Mouse (Mus musculus): ENCODE measurements around the gene Thop1.
A peak's percentile ranks its signal among the peaks of the same experiment; 100 is the strongest.
"Not testable (repeated sequence)": the region's sequence is repeated elsewhere in the genome, so short reads cannot be mapped to it uniquely, and the experiment has no call there.

The Thop1 gene

GRCm38 (mm10) chr10:81027331-81027730, 42.5 kb upstream of the Thop1 start:
- TF ChIP-seq CTCF (conservative IDR thresholded peaks at IDR 0.05; ENCODE audit: low read length) (no peak), POU5F1 (IDR thresholded peaks at IDR 0.05; ENCODE audit: borderline replicate concordance, low read length) (no peak), NANOG (IDR thresholded peaks at IDR 0.05; ENCODE audit: borderline replicate concordance, low read length) (no peak)
- Histone ChIP-seq H3K4me3 (replicated peaks; ENCODE audit: low read length) (no peak overlapping the region), H3K36me3 (ENCODE audit: insufficient read depth, low read length) (0 out of 2 replicates have a peak, but pooled peaks cover 1% of the 10 kb centered on the region), H3K27me3 (ENCODE audit: insufficient read depth, low read length) (peaks cover 21% of the 10 kb centered on the region), H3K4me1 (replicated peaks; ENCODE audit: low read depth, low read length) (peaks cover 52% of the 10 kb centered on the region), H3K9me3 (ENCODE audit: low read length) (no peaks in the 10 kb centered on the region)

DNA sequence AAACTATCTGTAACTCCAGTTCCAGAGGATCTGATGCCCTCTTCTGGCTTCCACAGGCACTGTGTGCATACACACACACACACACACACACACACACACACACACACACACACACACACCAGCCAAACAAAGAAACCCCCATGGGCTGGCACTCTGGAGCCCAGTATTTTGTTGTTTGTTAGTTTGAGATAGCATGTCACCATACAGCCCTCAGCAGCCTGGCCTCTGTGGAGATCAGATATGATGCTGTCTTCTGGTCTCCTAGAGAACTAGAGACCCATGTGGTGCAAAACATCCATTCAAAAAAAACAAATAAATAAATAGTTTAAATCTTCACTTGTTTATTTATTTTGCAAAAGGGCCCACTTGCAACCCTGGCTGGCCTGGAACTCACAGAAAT, 41.6 kb upstream of the Thop1 start:
- H3K27me3 ChIP-seq (ENCODE audit: insufficient read depth, low read length): peaks cover 18% of the 10 kb centered on the region
- H3K4me1 ChIP-seq (replicated peaks; ENCODE audit: low read depth, low read length): peaks cover 54% of the 10 kb centered on the region
- no peak overlapping the region for H3K4me3 ChIP-seq (replicated peaks; ENCODE audit: low read length)
- H3K9me3 ChIP-seq (ENCODE audit: low read length): no peaks in the 10 kb centered on the region
- H3K36me3 ChIP-seq (ENCODE audit: insufficient read depth, low read length): peaks cover 10% of the 10 kb centered on the region; the same call in 1 of the 2 replicates
- no peak for TF ChIP-seq POU5F1 (IDR thresholded peaks at IDR 0.05; ENCODE audit: borderline replicate concordance, low read length)
- TF ChIP-seq CTCF (conservative IDR thresholded peaks at IDR 0.05; ENCODE audit: low read length): no peak
- TF ChIP-seq NANOG (IDR thresholded peaks at IDR 0.05; ENCODE audit: borderline replicate concordance, low read length): no peak

DNA sequence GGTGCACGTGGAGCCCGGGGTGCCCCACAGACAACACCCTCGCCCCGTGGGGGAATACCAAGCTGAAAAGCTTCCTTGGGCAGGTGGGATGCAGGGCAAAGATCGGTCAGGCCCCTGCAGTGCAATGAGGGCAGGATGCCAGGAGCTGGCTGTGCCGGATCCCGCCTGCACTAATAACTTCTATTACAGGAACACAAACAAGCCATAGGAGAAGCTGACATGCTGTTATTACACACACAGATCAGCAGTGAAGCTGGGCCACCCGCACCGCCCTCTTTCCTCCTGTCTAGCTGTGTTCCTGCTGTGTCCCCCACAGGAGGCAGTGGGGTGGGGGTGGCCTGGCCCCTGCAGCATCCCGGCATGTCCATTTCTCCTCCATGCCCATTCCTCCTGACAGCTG, 40.8 kb upstream of the Thop1 start:
- Histone ChIP-seq H3K9me3 (ENCODE audit: low read length) (no peaks in the 10 kb centered on the region), H3K27me3 (ENCODE audit: insufficient read depth, low read length) (peaks cover 18% of the 10 kb centered on the region), H3K4me1 (replicated peaks; ENCODE audit: low read depth, low read length) (peaks cover 55% of the 10 kb centered on the region), H3K4me3 (replicated peaks; ENCODE audit: low read length) (no peak overlapping the region), H3K36me3 (ENCODE audit: insufficient read depth, low read length) (peaks cover 13% of the 10 kb centered on the region; the same call in 1 of the 2 replicates)
- TF ChIP-seq POU5F1 (IDR thresholded peaks at IDR 0.05; ENCODE audit: borderline replicate concordance, low read length) (no peak), CTCF (conservative IDR thresholded peaks at IDR 0.05; ENCODE audit: low read length) (no peak)

GRCm38 (mm10) chr10:81033586-81033985, 36.2 kb upstream of the Thop1 start:
- no peaks in the 10 kb centered on the region for H3K9me3 ChIP-seq (ENCODE audit: low read length)
- no peaks in the 10 kb centered on the region for H3K27me3 ChIP-seq (ENCODE audit: insufficient read depth, low read length)
- H3K4me1 ChIP-seq (replicated peaks; ENCODE audit: low read depth, low read length): peaks cover 29% of the 10 kb centered on the region
- TF ChIP-seq CTCF (conservative IDR thresholded peaks at IDR 0.05; ENCODE audit: low read length) (no peak), NANOG (IDR thresholded peaks at IDR 0.05; ENCODE audit: borderline replicate concordance, low read length) (no peak), POU5F1 (IDR thresholded peaks at IDR 0.05; ENCODE audit: borderline replicate concordance, low read length) (no peak)
- peaks cover 16% of the 10 kb centered on the region for H3K36me3 ChIP-seq (ENCODE audit: insufficient read depth, low read length)
- H3K4me3 ChIP-seq (replicated peaks; ENCODE audit: low read length): no peak overlapping the region

DNA sequence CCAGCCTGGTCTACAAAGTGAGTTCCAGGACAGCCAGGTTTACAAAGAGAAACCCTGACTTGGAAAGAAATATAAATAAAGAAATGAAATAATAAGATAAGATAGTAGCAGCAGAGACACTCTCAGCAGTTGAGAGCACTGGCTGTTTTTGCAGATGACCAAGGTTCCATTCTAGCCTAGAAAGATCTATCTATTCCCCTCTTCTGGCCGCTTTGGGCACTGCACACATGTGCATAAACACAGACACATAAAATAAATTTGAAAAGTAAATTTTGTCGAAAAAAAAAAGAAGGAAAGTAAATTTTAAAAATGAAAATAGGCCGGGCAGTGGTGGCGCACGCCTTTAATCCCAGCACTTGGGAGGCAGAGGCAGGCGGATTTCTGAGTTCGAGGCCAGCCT, 33.6 kb upstream of the Thop1 start:
- peak; percentile 49 for TF ChIP-seq CTCF (conservative IDR thresholded peaks at IDR 0.05; ENCODE audit: low read length)
- TF ChIP-seq POU5F1 (IDR thresholded peaks at IDR 0.05; ENCODE audit: borderline replicate concordance, low read length): no peak
- no peaks in the 10 kb centered on the region for H3K9me3 ChIP-seq (ENCODE audit: low read length)
- peaks cover 21% of the 10 kb centered on the region for H3K4me1 ChIP-seq (replicated peaks; ENCODE audit: low read depth, low read length)
- no peak overlapping the region for H3K4me3 ChIP-seq (replicated peaks; ENCODE audit: low read length)
- H3K27me3 ChIP-seq (ENCODE audit: insufficient read depth, low read length): no peaks in the 10 kb centered on the region
- H3K36me3 ChIP-seq (ENCODE audit: insufficient read depth, low read length): peaks cover 16% of the 10 kb centered on the region

GRCm38 (mm10) chr10:81036988-81037580, 32.8 kb upstream of the Thop1 start, which contains the start of gene Slc39a3:
TSS of gene Slc39a3 (minus strand) at chr10:81037426.
- H3K27me3 ChIP-seq (ENCODE audit: insufficient read depth, low read length): no peaks in the 10 kb centered on the region
- H3K4me3 ChIP-seq (replicated peaks; ENCODE audit: low read length): peak within 1 kb of the TSS; percentile 84
- no peaks in the 10 kb centered on the region for H3K9me3 ChIP-seq (ENCODE audit: low read length)
- peaks cover 21% of the 10 kb centered on the region for H3K4me1 ChIP-seq (replicated peaks; ENCODE audit: low read depth, low read length)
- no peak for TF ChIP-seq CTCF (conservative IDR thresholded peaks at IDR 0.05; ENCODE audit: low read length)
- peak; percentile 43; the same call in 1 of the 2 replicates for TF ChIP-seq POU5F1 (IDR thresholded peaks at IDR 0.05; ENCODE audit: borderline replicate concordance, low read length)
- no peak for TF ChIP-seq NANOG (IDR thresholded peaks at IDR 0.05; ENCODE audit: borderline replicate concordance, low read length)
- H3K36me3 ChIP-seq (ENCODE audit: insufficient read depth, low read length): peaks cover 17% of the 10 kb centered on the region

DNA sequence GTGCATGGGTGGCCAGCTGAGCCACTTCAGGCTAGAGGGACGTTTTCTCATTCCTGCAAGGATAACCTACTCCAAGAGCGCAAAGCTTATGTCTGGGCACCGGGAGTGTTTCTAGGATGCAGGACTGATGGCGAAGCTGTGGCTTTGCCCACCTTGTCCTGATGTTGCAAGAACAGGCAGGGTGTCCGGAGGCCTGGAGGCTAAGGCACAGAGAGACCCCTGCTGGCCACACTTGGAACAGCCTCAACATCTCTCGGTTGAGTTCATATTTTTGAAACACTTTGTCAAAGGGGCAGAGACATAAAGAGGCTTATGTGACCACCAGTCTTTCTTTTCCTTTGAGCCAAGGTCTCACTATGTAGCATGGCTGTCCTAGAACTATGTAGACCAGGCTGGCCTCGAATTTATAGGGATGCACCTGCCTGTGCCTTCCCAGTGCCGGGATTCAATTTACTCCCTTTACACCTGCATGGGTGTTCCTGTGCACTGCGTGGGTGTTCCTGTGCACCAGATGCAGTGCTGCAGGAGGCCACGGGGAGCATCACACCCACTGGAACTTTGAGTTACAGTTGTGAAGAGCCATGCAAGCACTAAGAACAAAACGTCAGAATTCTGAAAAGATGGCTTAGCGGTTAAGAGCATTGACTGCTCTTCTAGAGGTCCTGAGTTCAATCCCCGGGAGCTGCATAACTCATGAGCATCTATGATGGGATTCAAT, 28.2 kb upstream of the Thop1 start:
- H3K36me3 ChIP-seq (ENCODE audit: insufficient read depth, low read length): peaks cover 46% of the 10 kb centered on the region
- H3K4me1 ChIP-seq (replicated peaks; ENCODE audit: low read depth, low read length): peaks cover 42% of the 10 kb centered on the region
- no peaks in the 10 kb centered on the region for H3K9me3 ChIP-seq (ENCODE audit: low read length)
- H3K27me3 ChIP-seq (ENCODE audit: insufficient read depth, low read length): no peaks in the 10 kb centered on the region
- no peak overlapping the region for H3K4me3 ChIP-seq (replicated peaks; ENCODE audit: low read length)
- TF ChIP-seq POU5F1 (IDR thresholded peaks at IDR 0.05; ENCODE audit: borderline replicate concordance, low read length) (no peak), CTCF (conservative IDR thresholded peaks at IDR 0.05; ENCODE audit: low read length) (peak; percentile 83)

GRCm38 (mm10) chr10:81045246-81045645, 24.6 kb upstream of the Thop1 start:
- not testable (repeated sequence) for H3K27me3 ChIP-seq (ENCODE audit: insufficient read depth, low read length); H3K4me3 ChIP-seq (replicated peaks; ENCODE audit: low read length); H3K9me3 ChIP-seq (ENCODE audit: low read length)
- Histone ChIP-seq H3K36me3 (ENCODE audit: insufficient read depth, low read length) (peaks cover 83% of the 10 kb centered on the region), H3K4me1 (replicated peaks; ENCODE audit: low read depth, low read length) (peaks cover 51% of the 10 kb centered on the region)

DNA sequence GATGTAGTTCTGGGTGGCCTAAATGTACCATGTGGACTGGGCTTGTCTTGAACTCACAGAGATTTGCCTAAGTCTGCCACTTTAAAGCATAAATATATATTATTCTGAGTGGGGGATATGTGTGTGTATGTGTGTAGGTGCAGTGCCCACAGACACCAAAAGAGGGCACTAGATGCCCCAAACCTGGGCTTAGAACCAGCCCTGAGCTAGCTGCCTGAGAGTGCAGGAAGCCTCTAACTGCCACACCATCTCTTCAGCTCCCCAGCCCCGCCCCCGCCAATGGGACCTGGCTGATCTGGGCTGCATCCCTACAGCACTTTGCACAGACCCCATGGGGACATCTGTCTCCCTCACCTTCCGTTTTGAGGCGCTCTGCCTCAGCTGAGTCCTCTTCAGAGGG, 19.2 kb upstream of the Thop1 start:
- Histone ChIP-seq H3K27me3 (ENCODE audit: insufficient read depth, low read length) (no peaks in the 10 kb centered on the region), H3K36me3 (ENCODE audit: insufficient read depth, low read length) (peaks cover 100% of the 10 kb centered on the region), H3K9me3 (ENCODE audit: low read length) (no peaks in the 10 kb centered on the region), H3K4me1 (replicated peaks; ENCODE audit: low read depth, low read length) (peaks cover 66% of the 10 kb centered on the region), H3K4me3 (replicated peaks; ENCODE audit: low read length) (no peak overlapping the region)
- no peak for TF ChIP-seq POU5F1 (IDR thresholded peaks at IDR 0.05; ENCODE audit: borderline replicate concordance, low read length)
- no peak for TF ChIP-seq NANOG (IDR thresholded peaks at IDR 0.05; ENCODE audit: borderline replicate concordance, low read length)
- TF ChIP-seq CTCF (conservative IDR thresholded peaks at IDR 0.05; ENCODE audit: low read length): peak; percentile 68
